Mouse (Mus musculus): ENCODE measurements at regions not wholly inside any gene's neighbourhood (a gene's known extent, or its start where the extent isn't known, plus 50 kb on each side); places are given as distances from the start of the nearest gene placed in this dataset.
A peak's percentile ranks its signal among the peaks of the same experiment; 100 is the strongest.

GRCm38 (mm10) chr16:87783561-87784304, 85.0 kb downstream of the Bach1 start:
- peak; percentile 22 for DNase-seq (ENCODE audit: low spot score)

- DNase-seq (ENCODE audit: low spot score) = peak; percentile 21
These were observed 85.8 kb downstream of the Bach1 start for GRCm38 (mm10) chr16:87784405-87784994.

- no peak for DNase-seq (ENCODE audit: low spot score)
These were observed 90.8 kb downstream of the Bach1 start for GRCm38 (mm10) chr16:87789539-87789938.

GRCm38 (mm10) chr16:87789957-87790356, 91.2 kb downstream of the Bach1 start:
- no peak for DNase-seq (ENCODE audit: low spot score)

GRCm38 (mm10) chr16:87796514-87797248, 97.9 kb downstream of the Bach1 start:
- peak; percentile 7 for DNase-seq (ENCODE audit: low spot score)

- DNase-seq (ENCODE audit: low spot score) = no peak
These were observed 103.6 kb downstream of the Bach1 start for GRCm38 (mm10) chr16:87802317-87802716.

GRCm38 (mm10) chr16:87817590-87817989, 118.8 kb downstream of the Bach1 start:
- DNase-seq (ENCODE audit: low spot score) = no peak

- no peak for DNase-seq (ENCODE audit: low spot score)
These were observed 135.6 kb downstream of the Bach1 start for GRCm38 (mm10) chr16:87834296-87834695.

- peak; percentile 28 for DNase-seq (ENCODE audit: low spot score)
These were observed 142.3 kb downstream of the Bach1 start for GRCm38 (mm10) chr16:87840949-87841546.
